Mouse (Mus musculus) frontal cortex, adult 2 months (tissue): ENCODE data around the gene Mycbp2. TPM values are rescaled to one million over a fixed set of nuclear protein-coding genes. Genes with fewer than 3 reads are reported as not detected.

Source experiments
- DNase-seq, 2 experiments: peaks; one replicate each; pipeline ENCODE4 v3.0.0; 2022; ENCODE audit warnings: low spot score in 1 of 2; ENCODE audit errors: extremely low spot score in 1 of 2
- polyA plus RNA-seq: library from polyadenylated mRNA; depleted of rRNA; stranded (reverse); fragments of >200 nt; gene quantifications from 2 replicates; pipeline ENCODE4 v1.2.3, GENCODE M21; 2012; rRNA removed

Gene Mycbp2
- 131 and 148 TPM in 2 replicates for polyA plus RNA-seq

- DNase-seq: peak; percentile 96 to 98
These were observed at the start of gene Mycbp2 for GRCm38 (mm10) chr14:103346729-103347505. Gene Mycbp2, minus strand, starts transcription at chr14:103346814.

- DNase-seq: no peak
These were observed 45.8 kb upstream of the Mycbp2 start for GRCm38 (mm10) chr14:103392391-103392790.

DNA sequence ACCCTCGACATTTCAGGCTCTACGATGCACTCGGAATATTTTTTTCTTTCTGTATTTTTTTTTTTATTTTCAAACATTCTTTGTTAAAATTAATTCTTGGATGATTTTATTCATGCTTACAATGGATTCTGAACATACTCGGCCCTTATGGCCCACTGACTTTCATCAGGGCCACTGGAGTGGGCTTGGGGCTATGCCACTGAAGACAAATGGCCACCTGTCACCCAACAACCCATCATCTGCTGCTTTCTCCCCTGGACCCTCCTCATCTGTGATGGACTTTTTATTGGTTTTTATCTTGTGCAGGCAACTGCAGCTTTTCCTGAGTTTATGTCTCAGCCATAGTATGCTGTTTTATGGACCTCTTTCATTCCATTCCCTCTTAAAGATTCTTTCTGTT is 40.8 kb upstream of the Mycbp2 start:
- no peak for DNase-seq

GRCm38 (mm10) chr14:103386871-103387270 is 40.3 kb upstream of the Mycbp2 start:
- peak in 1 of 2 experiments; percentile 26 for DNase-seq

DNA sequence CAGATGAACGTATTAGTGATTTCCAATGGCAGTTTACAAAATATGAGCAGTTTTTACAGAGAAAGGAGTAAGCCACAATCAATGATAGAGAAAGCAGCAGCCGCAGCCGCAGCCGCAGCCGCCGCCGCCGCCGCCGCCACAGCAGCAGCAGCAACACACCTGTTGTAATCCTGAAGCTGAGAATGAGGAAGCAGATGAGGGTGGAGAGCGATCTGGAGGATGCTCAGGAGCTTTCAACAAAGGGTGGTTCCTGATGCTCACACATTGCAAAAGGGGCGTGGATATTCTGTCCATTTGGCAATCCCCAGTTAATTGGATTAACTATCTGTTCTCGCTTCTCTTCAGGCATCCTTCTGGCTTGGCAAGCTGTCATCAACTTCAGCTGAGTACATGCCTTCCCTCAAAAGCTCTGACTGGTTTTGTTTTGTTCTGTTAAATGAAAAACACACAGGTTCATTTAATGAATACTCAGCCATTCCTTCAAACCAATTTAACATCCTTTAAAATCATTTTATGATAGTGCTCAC is 38.5 kb upstream of the Mycbp2 start:
- no peak for DNase-seq

- no peak for DNase-seq
These were observed 32.1 kb upstream of the Mycbp2 start for GRCm38 (mm10) chr14:103378703-103379102.

- DNase-seq: no peak
These were observed 30.2 kb upstream of the Mycbp2 start for GRCm38 (mm10) chr14:103376765-103377164.

DNA sequence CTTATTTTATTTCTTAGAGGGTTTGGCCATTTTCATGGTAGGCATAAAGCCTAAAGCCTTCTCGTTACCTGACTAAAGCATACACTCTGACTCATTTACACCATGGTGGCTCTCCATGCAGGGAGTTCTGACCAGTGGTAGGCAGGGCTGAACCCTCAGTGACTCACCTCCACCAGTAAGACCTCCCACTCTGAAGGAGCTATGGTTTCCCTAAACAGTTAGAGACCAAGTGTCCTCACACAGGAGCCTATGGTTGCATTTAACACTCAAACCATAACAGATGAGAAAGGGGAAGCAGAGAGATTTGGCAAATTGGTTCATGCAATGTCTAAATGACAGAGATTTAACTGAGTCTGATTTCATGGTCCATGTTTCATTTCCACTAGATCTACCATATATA is 28.9 kb upstream of the Mycbp2 start:
- DNase-seq: no peak

DNA sequence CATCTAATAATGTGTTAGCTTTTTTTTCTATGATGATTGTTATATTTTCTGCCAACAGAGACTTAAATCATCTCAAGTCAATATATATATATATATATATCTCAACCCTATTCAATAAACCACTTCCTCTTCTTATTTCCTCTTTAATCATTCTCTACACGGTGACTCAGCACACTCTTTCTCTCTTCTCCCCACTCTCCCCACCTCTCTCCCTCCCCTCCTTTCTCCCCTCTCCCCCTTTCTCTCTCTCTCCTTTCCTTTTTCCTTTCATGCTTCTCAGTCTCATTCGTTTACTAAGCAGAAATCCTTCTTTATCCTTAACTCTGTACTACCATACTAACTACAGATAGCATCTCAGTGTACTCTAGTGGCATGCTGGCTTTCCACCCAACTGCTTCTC is 16.6 kb upstream of the Mycbp2 start:
- DNase-seq: no peak

DNA sequence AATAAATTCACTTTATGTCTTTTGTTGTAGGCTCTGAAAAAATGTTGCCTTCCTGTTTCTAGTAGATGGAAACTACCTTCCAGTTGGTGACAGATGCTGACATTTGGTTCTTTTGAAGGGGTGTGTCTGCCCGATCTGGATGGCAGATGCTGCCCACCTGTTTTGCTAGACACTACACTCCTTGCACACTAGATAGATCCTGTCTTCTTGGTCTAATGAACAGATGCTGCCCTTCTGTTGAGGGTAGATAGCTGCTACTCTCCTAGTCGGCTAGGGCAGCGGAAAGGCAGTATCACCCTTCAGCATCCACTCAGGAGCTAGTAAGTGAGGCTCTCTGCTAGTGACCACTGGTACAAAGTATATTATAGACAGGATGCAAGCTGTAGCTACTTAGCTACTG is 9.5 kb upstream of the Mycbp2 start:
- no peak for DNase-seq

DNA sequence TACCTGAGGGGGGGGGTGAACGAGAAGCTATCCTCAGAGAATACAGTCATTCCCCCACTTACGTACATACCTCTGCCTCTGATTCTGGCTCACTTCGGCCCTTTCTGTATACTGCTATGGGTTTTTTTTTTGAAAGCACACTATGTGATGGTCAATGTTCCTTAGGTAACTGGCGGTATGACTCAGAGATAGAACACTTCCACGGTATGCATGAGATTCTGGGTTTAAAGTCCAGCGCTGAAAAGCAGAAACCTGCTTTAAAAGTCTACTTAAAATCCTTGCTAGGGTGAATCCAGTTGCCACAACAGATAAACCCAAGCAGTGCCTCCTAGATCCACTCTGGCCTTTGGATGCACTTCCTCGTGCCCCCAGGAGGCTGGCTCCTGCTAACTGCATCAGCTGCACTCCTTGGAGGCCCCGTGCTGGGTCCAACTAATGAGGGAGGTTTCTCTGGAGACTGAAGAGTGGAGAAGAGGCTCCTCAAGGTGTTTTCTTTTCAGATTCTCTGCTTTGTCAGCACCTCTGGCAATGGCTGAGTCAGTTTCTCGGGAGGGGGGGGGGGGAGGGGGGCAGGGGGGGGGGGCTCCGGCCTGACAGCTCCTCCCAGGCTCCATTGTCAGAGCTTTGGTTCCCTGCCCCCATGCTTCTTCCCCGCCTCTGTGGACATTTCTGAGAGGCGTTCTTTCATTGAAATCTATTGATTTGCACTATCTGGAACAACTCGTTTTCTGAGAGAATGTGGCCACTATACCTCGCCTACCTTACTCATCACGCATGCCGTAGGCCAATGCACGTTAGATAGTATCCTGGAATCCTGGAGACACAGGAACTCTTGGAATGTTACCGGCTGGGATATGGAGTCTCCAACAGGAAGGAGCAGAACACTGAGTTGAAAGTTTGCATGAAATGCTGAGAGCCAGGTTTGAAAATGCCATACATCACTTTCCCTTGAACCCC is 8.1 kb upstream of the Mycbp2 start:
- no peak for DNase-seq

GRCm38 (mm10) chr14:103345858-103346728 is 521 bp downstream of the Mycbp2 start:
- DNase-seq: peak in 1 of 2 experiments; percentile 54

DNA sequence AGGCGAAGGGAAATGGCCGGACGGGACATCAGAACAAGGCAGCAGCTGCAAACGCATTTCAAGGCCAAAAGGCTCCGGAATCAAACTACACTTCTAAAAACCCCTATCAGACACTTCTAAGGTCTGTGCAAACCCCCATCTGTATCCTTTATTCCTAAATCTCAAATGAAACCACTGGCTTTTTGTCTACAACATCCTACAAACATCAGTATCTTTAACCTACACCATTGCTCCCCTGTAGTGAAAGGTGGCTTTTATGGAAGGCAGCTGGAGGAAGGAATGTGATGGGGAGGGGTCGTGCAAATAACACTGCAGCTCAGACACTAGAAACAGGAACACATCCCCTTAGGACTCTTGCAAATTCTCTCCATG is 1.1 kb downstream of the Mycbp2 start:
- DNase-seq: no peak

DNA sequence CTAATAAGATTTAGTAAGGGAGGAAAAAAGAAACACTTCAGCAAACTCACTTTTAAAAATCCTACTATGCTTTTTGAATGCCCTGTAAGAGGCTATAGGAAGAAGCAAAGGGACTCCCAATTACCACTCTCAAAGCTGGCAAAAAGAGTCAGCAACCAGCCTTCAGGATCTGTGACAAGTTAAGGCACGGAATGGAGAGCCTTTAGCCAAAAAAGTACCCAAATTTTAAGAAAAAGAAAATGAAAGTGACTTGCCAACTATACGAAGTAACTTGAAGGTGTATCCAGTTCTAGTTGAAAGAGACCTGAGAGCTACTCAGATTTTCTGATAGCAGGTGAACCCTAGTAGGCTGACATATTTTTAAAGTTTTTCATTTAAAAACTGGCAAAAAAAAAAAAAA is 1.6 kb downstream of the Mycbp2 start:
- no peak for DNase-seq

GRCm38 (mm10) chr14:103343791-103344190 is 2.8 kb downstream of the Mycbp2 start:
- no peak for DNase-seq

GRCm38 (mm10) chr14:103341385-103342294 is 5.0 kb downstream of the Mycbp2 start:
- no peak for DNase-seq

DNA sequence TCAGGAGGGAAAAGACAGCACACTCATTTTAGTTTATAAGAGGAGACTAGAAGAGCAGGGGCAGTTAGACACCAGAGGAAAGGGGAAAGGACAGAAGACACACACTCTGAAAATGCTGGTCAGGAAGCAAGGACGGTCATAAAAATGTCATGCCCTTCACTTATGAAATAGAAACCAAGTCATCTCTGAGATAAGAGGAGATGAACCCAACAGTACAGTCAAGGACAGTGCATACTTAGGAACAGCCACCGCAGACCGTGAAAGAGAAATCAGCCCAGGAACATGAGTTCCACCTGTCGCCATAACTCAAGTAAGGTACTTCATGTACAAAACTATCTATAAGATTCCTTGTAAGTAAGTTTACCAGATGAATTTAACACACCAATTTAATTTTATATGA is 33.7 kb downstream of the Mycbp2 start:
- no peak for DNase-seq

- DNase-seq: no peak
These were observed 50.4 kb downstream of the Mycbp2 start for GRCm38 (mm10) chr14:103296227-103296626.

DNA sequence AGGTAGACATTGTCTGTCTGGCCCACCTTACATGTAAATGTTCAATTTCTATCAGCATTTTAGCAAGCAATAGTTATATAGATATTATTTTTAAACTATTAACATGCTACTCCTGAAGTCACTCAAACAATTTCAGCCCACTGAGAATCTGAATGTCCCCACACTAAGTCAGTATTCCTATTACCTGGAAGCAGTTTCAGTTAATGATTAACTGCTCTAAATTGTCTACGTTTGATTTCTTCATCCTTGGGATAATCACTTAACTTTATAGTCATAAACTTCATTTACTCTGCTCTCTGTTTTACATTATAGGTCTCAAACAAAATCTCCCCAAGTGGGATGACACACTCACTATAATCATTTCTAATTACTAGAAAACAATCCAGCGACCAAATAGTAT is 60.0 kb downstream of the Mycbp2 start:
- DNase-seq: no peak
